Mouse (Mus musculus) cerebellum, adult 18-20 months (tissue): ENCODE measurements around the gene Grhl1.

Source experiments
- DNase-seq, 2 experiments: peaks; one replicate each; pipeline ENCODE4 v3.0.0; 2021

Gene Grhl1

GRCm38 (mm10) chr12:24650415-24651062 lies 78.5 kb downstream of the Grhl1 start:
- DNase-seq = no peak

- DNase-seq = peak; percentile 94 to 98
These were observed 79.0 kb downstream of the Grhl1 start, which contains the start of gene Klf11 for GRCm38 (mm10) chr12:24651063-24651557. Gene Klf11, plus strand, starts transcription at chr12:24651274.

DNA sequence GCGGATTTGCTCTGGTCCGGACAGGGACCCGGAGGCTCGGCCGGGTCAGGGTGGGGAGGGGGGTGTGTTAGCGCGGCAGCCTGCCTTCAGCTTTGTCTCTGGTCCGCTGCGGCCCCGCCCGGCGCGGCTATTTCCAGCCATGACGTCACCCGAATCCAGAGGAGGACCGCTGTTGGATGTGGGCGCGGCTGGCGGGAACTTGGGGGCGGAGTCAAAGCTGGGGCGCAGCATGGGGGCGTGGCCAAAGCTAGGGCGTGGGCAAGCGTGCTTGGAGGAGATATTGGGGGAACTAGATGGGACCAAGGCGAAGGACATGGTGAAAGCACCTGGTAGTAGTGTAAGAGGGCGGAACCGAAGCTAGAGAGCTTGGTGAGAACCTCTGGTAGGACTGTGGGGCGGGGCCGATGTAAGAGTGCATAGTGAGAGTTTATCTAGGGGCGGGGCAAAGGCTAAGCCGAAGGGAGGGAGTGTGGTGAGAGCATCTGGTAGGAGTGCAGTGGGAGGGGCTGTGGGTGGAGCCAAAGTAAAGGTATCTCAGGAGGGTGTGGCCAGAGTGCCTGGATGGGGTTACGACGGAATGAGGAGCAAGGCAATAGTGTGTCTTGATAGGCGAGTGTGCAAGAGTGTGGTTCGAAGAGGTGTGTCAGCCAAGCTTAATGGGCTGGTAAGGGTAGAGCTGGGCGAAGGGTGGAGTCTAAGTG lies 79.7 kb downstream of the Grhl1 start:
- DNase-seq = peak; percentile 83 to 86

DNA sequence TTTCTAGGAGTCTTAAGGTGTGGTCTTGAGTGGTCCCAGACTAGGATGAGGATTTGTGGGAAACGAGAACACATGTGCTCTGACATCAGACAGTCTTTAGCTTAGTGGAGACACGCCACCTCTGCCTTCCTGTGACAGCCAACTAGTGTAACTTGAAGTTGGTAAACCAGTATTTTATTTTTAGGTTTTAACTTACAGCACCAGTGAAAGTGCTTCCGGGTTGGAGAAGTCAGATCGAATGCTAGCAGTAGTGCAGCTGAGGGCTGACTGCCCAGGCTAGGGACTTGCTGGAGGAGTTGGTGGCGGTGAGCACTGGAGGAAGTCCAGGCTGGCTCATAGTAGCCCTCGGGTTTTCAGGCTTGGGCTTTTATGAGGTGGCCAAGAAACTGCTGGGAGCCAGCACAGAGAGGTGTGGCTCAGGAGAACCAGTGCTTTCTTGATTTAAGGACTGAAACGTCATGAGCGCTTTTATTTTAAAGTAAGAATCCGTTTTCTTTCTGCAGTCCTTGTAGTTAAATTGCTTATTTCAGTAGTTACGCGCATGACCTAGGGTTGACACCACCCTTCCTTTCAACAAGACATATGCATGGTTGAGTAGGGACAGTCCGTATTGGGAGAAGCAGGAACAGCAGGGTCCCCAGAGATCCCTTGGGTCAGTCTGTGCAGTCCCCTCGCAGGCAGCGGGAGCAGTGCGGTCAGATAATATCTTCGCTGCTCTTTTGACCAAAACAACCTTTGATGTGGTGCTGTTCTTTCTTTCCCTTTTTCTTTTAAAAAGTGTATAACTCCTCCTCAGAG lies 82.2 kb downstream of the Grhl1 start:
- DNase-seq = no peak

DNA sequence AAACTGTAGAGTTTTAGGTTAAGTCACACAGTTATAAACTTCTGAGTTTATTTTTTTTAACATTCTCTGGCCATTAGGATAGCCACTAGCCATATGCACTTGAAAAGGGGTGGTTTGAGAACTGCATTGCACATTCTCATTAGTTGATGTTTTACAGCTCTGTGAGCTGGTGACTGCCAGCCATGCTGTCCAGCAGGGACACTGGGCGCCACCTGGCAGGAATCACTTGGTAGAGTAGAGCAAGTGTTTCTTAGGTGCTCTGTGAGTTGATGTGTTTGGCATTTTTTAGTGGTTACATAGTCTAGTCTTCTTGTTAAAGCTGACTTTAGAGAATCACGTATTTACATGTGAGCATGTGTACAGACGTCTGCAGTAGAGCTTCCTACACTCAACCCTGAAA lies 84.4 kb downstream of the Grhl1 start:
- DNase-seq = no peak

GRCm38 (mm10) chr12:24658998-24659397 lies 86.9 kb downstream of the Grhl1 start:
- no peak for DNase-seq

DNA sequence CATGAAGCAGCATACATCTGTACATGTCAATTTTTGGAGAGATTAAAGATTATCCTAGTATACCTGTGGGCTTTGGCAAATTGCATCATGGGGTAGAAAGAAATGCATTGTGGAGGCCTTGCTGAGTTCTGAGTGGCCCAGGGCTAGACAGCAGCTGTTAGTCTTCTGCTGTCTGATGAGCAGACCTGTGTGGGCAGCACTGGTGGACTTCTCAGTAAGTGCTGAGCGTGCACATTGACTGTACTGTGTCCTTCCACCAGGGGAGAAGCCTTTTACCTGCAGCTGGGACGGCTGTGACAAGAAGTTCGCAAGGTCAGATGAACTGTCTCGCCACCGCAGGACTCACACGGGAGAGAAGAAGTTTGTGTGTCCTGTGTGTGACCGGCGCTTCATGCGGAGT lies 87.8 kb downstream of the Grhl1 start:
- DNase-seq = no peak

DNA sequence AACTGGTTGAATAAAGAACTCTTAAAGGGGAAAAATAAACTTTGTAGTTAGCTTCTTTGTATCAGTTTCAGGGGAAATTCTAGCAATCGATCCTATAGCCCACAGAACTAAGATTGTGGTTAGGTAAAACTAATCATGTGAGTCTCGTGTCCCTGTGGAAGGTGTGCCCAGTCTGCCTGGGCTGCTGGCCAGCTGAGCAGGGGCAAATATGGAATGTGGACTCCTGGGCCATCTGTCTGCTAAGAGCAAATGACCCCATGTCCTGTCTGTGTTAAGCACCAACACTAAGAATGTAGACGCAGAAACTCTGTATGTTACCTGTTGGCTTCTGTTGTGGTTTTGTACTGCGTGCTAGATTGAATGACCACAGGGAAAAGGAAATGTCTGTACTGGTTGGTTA lies 89.0 kb downstream of the Grhl1 start:
- no peak for DNase-seq

DNA sequence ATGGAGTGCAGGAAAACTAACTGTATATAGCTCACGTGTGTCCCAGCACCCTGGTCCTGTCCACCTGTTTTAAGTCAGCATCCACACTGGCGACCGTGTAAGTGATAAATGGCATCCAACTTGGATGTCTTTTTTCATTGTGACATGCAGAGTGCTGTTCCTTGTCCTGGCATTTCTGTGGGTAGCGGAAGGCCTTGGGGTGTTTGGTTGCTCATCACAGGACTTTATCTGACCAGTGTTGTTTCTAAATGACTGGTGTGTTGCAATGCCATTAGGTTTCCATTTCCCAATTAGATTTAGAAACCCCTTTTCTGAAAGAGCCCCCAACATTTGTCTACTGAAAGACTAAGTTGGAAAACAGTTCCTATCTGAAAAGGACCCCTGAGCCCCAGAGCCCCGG lies 90.0 kb downstream of the Grhl1 start:
- DNase-seq = no peak
